Mouse (Mus musculus): Measurements from ENCODE around the gene Spcs1. TPM values are rescaled to one million over a fixed set of nuclear protein-coding genes. Genes with fewer than 3 reads are reported as not detected.

Gene Spcs1
- total RNA-seq, 2 experiments from 2014 or later, result 156 to 162 TPM

GRCm38 (mm10) chr14:31004527-31004926, 3.1 kb upstream of the Spcs1 start:
- no peak overlapping the region for H3K27ac ChIP-seq
- no peak for DNase-seq (ENCODE audit: low spot score in 2 of 2)
- no peak overlapping the region for H3K4me3 ChIP-seq
- TF ChIP-seq CTCF (conservative IDR thresholded peaks at IDR 0.05), result no peak

- Histone ChIP-seq H3K4me3 (peak overlapping the region; percentile 95), H3K27ac (peak overlapping the region; percentile 98)
- 0 out of 2 replicates have a peak, but pooled peaks have one; percentile 28 for TF ChIP-seq CTCF (conservative IDR thresholded peaks at IDR 0.05)
- DNase-seq (ENCODE audit: low spot score in 2 of 2), result no peak
Measured at GRCm38 (mm10) chr14:31000816-31001306, 611 bp downstream of the Spcs1 start.

- no peak overlapping the region for H3K27ac ChIP-seq
- no peak for TF ChIP-seq CTCF (conservative IDR thresholded peaks at IDR 0.05)
- peak overlapping the region; percentile 95 for H3K4me3 ChIP-seq
- DNase-seq (ENCODE audit: low spot score in 2 of 2), result no peak
Measured at GRCm38 (mm10) chr14:31000356-31000755, 1.1 kb downstream of the Spcs1 start.

GRCm38 (mm10) chr14:30996417-30996816, 5.1 kb downstream of the Spcs1 start:
- no peak for TF ChIP-seq CTCF (conservative IDR thresholded peaks at IDR 0.05)
- no peak for DNase-seq (ENCODE audit: low spot score in 2 of 2)
- Histone ChIP-seq H3K27ac (no peak overlapping the region), H3K4me3 (no peak overlapping the region)

- DNase-seq (ENCODE audit: low spot score in 2 of 2), result no peak
- no peak for TF ChIP-seq CTCF (conservative IDR thresholded peaks at IDR 0.05)
- Histone ChIP-seq H3K4me3 (no peak overlapping the region), H3K27ac (no peak overlapping the region)
Measured at GRCm38 (mm10) chr14:30976222-30976621, 25.2 kb downstream of the Spcs1 start.

- H3K27ac ChIP-seq, result peak overlapping the region; percentile 52
- no peak for TF ChIP-seq CTCF (conservative IDR thresholded peaks at IDR 0.05)
- H3K4me3 ChIP-seq, result no peak overlapping the region
- peak; percentile 39 to 74 for DNase-seq (ENCODE audit: low spot score in 2 of 2)
Measured at GRCm38 (mm10) chr14:30974204-30974603, 27.3 kb downstream of the Spcs1 start.

GRCm38 (mm10) chr14:30960366-30960765, 41.1 kb downstream of the Spcs1 start:
- no peak for TF ChIP-seq CTCF (conservative IDR thresholded peaks at IDR 0.05)
- H3K4me3 ChIP-seq, result no peak overlapping the region
- DNase-seq (ENCODE audit: low spot score in 2 of 2), result no peak
- no peak overlapping the region for H3K27ac ChIP-seq

GRCm38 (mm10) chr14:30959031-30959430, 42.4 kb downstream of the Spcs1 start:
- H3K4me3 ChIP-seq, result no peak overlapping the region
- TF ChIP-seq CTCF (conservative IDR thresholded peaks at IDR 0.05), result no peak
- H3K27ac ChIP-seq, result no peak overlapping the region
- DNase-seq (ENCODE audit: low spot score in 2 of 2), result no peak

GRCm38 (mm10) chr14:30958517-30958916, 43.0 kb downstream of the Spcs1 start:
- DNase-seq (ENCODE audit: low spot score in 2 of 2), result no peak
- Histone ChIP-seq H3K27ac (no peak overlapping the region), H3K4me3 (no peak overlapping the region)
- no peak for TF ChIP-seq CTCF (conservative IDR thresholded peaks at IDR 0.05)

GRCm38 (mm10) chr14:30951154-30951825, 50.2 kb downstream of the Spcs1 start, which contains the start of gene Nek4:
Nek4 (plus strand) TSS chr14:30951377.
- H3K27ac ChIP-seq, result peak within 1 kb of the TSS; percentile 89
- H3K4me3 ChIP-seq, result peak within 1 kb of the TSS; percentile 85
- TF ChIP-seq CTCF (conservative IDR thresholded peaks at IDR 0.05), result peak; percentile 56
- DNase-seq (ENCODE audit: low spot score in 2 of 2), result peak; percentile 96 to 98

GRCm38 (mm10) chr14:30949986-30950385, 51.5 kb downstream of the Spcs1 start:
- Histone ChIP-seq H3K4me3 (no peak overlapping the region), H3K27ac (no peak overlapping the region)
- TF ChIP-seq CTCF (conservative IDR thresholded peaks at IDR 0.05), result no peak
- no peak for DNase-seq (ENCODE audit: low spot score in 2 of 2)

Other genes starting within 250 kb of the Spcs1 start
- 10 to 100 TPM; 21.6 to 24.5 TPM for gene Tmem110, start 176.1 kb downstream of the Spcs1 start, total RNA-seq (2021)
- 1 to 10 TPM; 2.1 to 2.3 TPM for gene Mustn1, start 122.5 kb downstream of the Spcs1 start, total RNA-seq (2021)
- under 1 TPM in 1 of 2 experiments, not detected in 1; 0.36 TPM for gene Itih4, start 115.2 kb downstream of the Spcs1 start, total RNA-seq (2021)
- 10 to 100 TPM; 27.6 to 28.6 TPM for gene Itih3, start 77.9 kb downstream of the Spcs1 start, total RNA-seq (2021)
- not detected for gene Itih1, start 58.4 kb downstream of the Spcs1 start, total RNA-seq (2021)
- 10 to 100 TPM; 19.1 to 21.9 TPM for gene Nek4, start 50.3 kb downstream of the Spcs1 start, total RNA-seq (2021)
- gene Glt8d1, start 272 bp downstream of the Spcs1 start, total RNA-seq (2021), result 10 to 100 TPM; 39.9 to 49.9 TPM
- gene Pbrm1, start 17.5 kb upstream of the Spcs1 start, total RNA-seq (2021), result 10 to 100 TPM; 56.3 to 56.8 TPM
- gene Gnl3, start 17.5 kb upstream of the Spcs1 start, total RNA-seq (2021), result 10 to 100 TPM; 48.8 to 54.1 TPM
- 10 to 100 TPM; 26.4 to 28.0 TPM for gene Smim4, start 127.3 kb upstream of the Spcs1 start, total RNA-seq (2021)
- 10 to 100 TPM; 12.6 to 13.4 TPM for gene Nt5dc2, start 129.4 kb upstream of the Spcs1 start, total RNA-seq (2021)
- 10 to 100 TPM; 23.2 TPM for gene Stab1, start 167.0 kb upstream of the Spcs1 start, total RNA-seq (2021)
- gene Tnnc1, start 206.6 kb upstream of the Spcs1 start, total RNA-seq (2021), result 1 to 10 TPM; 2.4 to 2.9 TPM
- gene Nisch, start 215.3 kb upstream of the Spcs1 start, total RNA-seq (2021), result 100 to 1,000 TPM; 472 to 491 TPM
- 1 to 10 TPM; 5.0 to 6.1 TPM for gene Sema3g, start 216.2 kb upstream of the Spcs1 start, total RNA-seq (2021)
- gene Phf7, start 249.6 kb upstream of the Spcs1 start, total RNA-seq (2021), result 1 to 10 TPM; 5.3 to 6.0 TPM
- 100 to 1,000 TPM; 130 to 144 TPM for gene Bap1, start 249.8 kb upstream of the Spcs1 start, total RNA-seq (2021)